Mouse (Mus musculus) embryonic facial prominence, embryonic 10.5 days (tissue): ENCODE measurements around the gene Itga5. TPM values are rescaled to one million over a fixed set of nuclear protein-coding genes. Genes with fewer than 3 reads are reported as not detected.

Source experiments
- DNase-seq: peaks from one replicate; pipeline ENCODE4 v3.0.0-alpha.2; 2017; ENCODE audit warnings: low spot score
- H3K27ac ChIP-seq: fragments of 300-500 bp; sonication (generic); replicated peaks from 2 replicates; pipeline ENCODE4 v1.5.1; 2016; ENCODE audit warnings: mild to moderate bottlenecking
- H3K27me3 ChIP-seq: fragments of 300-500 bp; sonication (generic); replicated peaks from 2 replicates; pipeline ENCODE4 v1.6.1; 2016; ENCODE audit warnings: low read depth, mild to moderate bottlenecking; ENCODE audit not compliant: poor library complexity, severe bottlenecking
- H3K36me3 ChIP-seq: fragments of 300-500 bp; sonication (generic); replicated peaks from 2 replicates; pipeline ENCODE4 v1.6.1; 2016; ENCODE audit warnings: mild to moderate bottlenecking, moderate library complexity
- H3K4me1 ChIP-seq: fragments of 300-500 bp; sonication (generic); 2 replicates; pipeline ENCODE4 v1.6.1; 2016
- H3K4me3 ChIP-seq: fragments of 300-500 bp; sonication (generic); 2 replicates; pipeline ENCODE4 v1.5.1; 2016; ENCODE audit warnings: mild to moderate bottlenecking, moderate library complexity
- H3K9me3 ChIP-seq: fragments of 300-500 bp; sonication (generic); 2 replicates; pipeline ENCODE4 v1.6.1; 2016; ENCODE audit warnings: mild to moderate bottlenecking
- WGBS: fragments of 180-500 bp; shearing (Covaris S2); methylation state at CpG from one replicate; pipeline ENCODE4 v1.1.7; 2016; 5-methylcytosine and 5-hydroxymethylcytosine counted together
- polyA plus RNA-seq: library from polyadenylated mRNA; unstranded; fragments of >200 nt; fragmentation: Nextera tagmentation; extraction: Ambion mirVana; gene quantifications from 2 replicates; pipeline ENCODE4 v1.2.1, GENCODE M21; 2016

Itga5 gene
- polyA plus RNA-seq, 1 experiment from 2014 or later, result 29.7 TPM

DNA sequence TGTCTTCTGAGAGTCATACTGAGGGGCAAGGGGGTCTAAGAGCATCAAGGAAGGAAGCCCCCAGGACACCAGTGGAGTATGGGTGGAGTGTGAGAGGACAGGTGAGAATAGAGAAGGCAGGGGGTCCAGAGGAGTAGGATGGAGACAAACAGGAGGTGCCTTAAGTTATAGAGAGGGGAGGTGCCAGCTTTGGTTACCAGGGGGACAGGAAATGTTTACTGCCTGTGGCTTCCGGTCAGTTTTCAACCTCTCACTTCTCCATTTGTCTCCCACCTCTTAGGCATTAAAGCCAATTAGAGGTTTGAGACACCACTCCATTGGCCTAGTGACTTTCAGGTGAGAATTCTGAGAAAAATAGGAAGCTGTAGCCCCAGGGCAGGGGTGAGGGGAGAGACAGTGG is 5.3 kb downstream of the Itga5 start:
- Histone ChIP-seq H3K27ac (no peak overlapping the region), H3K27me3 (no peaks in the 10 kb centered on the region), H3K36me3 (peaks cover 15% of the 10 kb centered on the region), H3K4me1 (peaks cover 46% of the 10 kb centered on the region), H3K9me3 (no peaks in the 10 kb centered on the region), H3K4me3 (no peak overlapping the region)
- no peak for DNase-seq
- 81% methylated on average over 1 of the region's 1 CpGs for WGBS

DNA sequence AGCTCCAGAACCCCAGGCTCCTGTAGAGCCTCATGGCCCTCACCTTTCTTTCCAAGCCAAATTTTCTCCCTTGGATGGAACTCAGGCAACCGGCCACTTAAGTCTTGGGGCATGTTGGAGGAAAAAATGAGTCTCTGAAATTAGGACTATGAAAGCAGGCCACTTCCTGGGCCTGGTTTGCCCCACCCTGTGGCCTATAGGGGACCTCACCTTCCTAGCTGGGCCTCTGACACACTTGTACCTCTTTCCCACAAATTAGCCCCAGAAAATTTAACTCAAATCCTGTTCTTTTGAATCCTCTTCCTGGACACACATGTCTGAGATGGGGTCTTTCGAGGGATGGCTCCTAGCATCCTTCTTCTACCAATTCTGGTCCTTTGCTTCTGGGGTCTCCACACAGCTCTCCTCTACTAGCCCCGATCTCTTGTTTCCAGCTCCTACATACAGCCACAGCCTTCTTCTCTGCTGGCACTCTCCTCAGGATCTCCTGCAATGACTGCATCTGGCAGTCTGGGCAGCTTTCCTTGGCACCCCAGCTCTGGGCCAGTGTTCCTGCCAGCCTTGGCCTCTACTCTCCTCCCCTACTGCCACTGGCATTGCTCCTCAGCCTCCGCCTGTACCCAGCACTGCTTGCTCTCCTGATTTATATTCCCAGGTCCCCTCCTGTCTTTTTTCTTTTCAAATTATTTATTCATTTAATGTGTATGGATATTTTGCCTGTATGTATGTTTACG is 6.5 kb downstream of the Itga5 start:
- WGBS, result 93% methylated on average over 5 of the region's 5 CpGs
- H3K9me3 ChIP-seq, result no peaks in the 10 kb centered on the region
- peaks cover 37% of the 10 kb centered on the region for H3K4me1 ChIP-seq
- H3K27ac ChIP-seq, result no peak overlapping the region
- H3K4me3 ChIP-seq, result no peak overlapping the region
- peaks cover 28% of the 10 kb centered on the region for H3K36me3 ChIP-seq
- no peak for DNase-seq
- H3K27me3 ChIP-seq, result no peaks in the 10 kb centered on the region

DNA sequence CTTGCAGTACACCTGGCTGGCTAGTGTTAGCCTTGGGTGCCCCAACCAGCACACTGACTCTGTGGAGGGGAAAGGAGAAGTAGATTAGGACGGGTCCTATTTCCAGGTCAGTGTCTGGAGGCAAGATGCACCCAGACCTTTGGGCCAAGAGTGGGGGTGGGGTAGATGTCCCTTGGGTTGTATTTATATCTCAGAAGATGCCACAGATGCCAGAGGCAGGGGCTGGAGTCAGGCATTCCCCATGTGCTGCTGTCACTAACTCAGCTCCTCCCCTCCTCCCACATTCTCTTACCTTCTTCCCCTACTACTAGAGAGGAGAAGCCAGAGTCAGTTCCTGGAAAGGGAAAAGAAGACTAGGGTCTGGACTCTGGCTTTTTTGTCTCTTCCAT is 7.4 kb downstream of the Itga5 start:
- WGBS, result 55% methylated on average over 1 of the region's 1 CpGs
- Histone ChIP-seq H3K4me1 (peaks cover 28% of the 10 kb centered on the region), H3K27ac (peak overlapping the region; percentile 86), H3K27me3 (no peaks in the 10 kb centered on the region), H3K9me3 (no peaks in the 10 kb centered on the region), H3K36me3 (peaks cover 37% of the 10 kb centered on the region), H3K4me3 (no peak overlapping the region)
- no peak for DNase-seq

DNA sequence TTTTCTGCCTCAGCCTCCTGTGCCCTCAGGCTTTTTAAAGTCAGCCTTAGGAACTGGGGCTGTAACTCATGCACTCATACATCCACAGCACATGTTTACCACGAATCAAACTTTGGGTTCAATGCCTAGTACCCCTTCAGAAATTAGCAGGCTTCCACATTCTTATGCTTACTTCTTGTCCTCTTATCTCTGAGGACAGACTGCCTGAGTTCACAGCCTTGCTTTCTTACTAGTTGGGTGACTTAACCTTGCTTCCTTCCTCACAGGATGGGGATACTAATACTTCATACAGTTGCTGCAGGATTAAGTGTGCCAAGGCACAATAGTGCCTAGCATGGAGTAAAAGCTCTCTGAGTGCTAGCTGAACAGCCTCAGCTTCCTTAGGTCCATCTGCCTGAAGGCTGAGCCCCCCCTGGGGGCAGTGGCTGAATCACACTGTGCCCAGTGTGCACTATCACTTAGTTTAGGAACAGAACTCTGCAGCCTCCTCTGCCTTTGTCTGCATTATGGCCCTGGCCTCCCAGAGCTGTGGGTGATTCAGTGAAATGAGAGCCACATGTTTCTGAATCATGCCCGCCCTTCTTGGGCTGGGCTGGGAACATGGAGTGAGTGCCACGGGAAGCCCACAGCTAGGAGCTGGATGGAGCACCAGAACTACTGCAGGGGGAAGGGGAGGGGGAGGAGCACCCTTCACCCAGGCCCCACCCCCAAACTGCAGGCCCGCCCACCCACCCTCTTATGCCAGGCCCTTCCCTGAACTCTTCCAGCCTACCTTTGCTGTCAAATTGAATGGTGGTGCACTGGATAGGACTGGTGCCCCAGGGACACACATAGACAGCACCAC is 8.1 kb downstream of the Itga5 start:
- peak; percentile 70 for DNase-seq
- WGBS, result 31% methylated on average over 4 of the region's 4 CpGs
- Histone ChIP-seq H3K4me3 (peak overlapping the region; percentile 19; the same call in 1 of the 2 replicates), H3K36me3 (peaks cover 43% of the 10 kb centered on the region), H3K27ac (peak overlapping the region; percentile 86), H3K9me3 (no peaks in the 10 kb centered on the region), H3K27me3 (no peaks in the 10 kb centered on the region), H3K4me1 (peaks cover 27% of the 10 kb centered on the region)

DNA sequence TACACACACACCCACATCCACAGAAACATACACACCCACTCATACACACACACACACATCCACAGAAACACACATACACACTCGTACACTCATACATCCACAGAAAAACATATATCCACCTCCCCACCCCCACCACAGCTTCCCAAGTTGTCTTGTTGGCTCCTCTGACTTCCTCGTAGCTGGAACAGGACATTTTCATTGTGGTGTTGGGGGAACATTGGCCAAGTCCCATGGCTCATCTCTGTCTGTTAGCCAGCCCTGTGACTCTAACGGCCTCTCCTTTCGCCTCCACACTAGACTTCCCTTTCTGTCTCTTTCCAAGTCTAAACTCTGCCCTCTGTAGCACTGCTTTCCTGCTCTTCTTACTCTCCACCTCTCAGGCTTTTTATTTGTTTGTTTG is 8.7 kb downstream of the Itga5 start:
- no peaks in the 10 kb centered on the region for H3K9me3 ChIP-seq
- H3K4me3 ChIP-seq, result no peak overlapping the region
- H3K27ac ChIP-seq, result peak overlapping the region; percentile 86
- H3K36me3 ChIP-seq, result peaks cover 50% of the 10 kb centered on the region
- DNase-seq, result no peak
- H3K27me3 ChIP-seq, result no peaks in the 10 kb centered on the region
- 80% methylated on average over 4 of the region's 4 CpGs for WGBS
- peaks cover 27% of the 10 kb centered on the region for H3K4me1 ChIP-seq

DNA sequence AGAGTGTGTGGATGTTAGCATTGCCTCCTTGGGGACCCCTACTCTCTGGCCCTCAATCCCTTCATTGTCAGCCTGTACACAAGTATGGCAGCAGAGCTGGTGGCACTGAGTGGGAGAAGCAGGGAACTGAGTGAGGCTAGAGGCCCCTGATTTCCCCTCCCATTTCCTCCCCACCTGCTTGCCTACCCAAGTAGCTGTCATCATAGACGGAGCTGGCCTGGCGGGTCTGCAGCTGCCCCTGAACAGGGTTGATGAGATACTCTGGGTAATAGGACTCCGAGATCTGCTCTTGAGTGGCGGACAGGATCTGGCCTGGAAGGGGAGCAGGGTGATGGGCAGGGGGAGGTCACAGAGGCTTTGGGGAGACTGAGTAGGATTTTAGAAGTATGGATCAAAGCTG is 10.4 kb downstream of the Itga5 start:
- DNase-seq, result no peak
- Histone ChIP-seq H3K4me1 (peaks cover 22% of the 10 kb centered on the region), H3K9me3 (no peaks in the 10 kb centered on the region), H3K27me3 (no peaks in the 10 kb centered on the region), H3K36me3 (peaks cover 65% of the 10 kb centered on the region), H3K4me3 (no peak overlapping the region), H3K27ac (no peak overlapping the region)
- 80% methylated on average over 4 of the region's 4 CpGs for WGBS

DNA sequence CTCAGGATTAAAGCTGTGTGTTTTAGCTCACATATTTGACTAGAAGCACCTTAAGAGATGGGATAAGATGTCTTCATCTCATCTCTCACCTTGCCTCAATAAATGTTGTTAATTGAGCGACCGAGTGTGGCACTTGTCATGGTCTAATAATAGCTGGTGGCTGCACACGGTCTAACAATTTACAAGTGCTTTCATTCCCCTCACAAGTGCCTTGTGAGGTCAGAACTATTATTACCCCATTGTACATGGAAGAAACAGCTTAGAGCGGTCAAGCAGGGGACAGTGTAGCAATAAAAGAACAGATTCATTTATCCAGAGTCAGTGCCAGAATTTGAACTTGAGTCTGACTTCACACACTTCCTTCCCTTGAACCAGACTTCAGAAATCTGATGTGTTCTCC is 11.1 kb downstream of the Itga5 start:
- Histone ChIP-seq H3K36me3 (peaks cover 72% of the 10 kb centered on the region), H3K27ac (no peak overlapping the region), H3K9me3 (no peaks in the 10 kb centered on the region), H3K4me3 (no peak overlapping the region), H3K4me1 (peaks cover 22% of the 10 kb centered on the region), H3K27me3 (no peaks in the 10 kb centered on the region)
- no peak for DNase-seq
- WGBS, result 89% methylated on average over 4 of the region's 4 CpGs

DNA sequence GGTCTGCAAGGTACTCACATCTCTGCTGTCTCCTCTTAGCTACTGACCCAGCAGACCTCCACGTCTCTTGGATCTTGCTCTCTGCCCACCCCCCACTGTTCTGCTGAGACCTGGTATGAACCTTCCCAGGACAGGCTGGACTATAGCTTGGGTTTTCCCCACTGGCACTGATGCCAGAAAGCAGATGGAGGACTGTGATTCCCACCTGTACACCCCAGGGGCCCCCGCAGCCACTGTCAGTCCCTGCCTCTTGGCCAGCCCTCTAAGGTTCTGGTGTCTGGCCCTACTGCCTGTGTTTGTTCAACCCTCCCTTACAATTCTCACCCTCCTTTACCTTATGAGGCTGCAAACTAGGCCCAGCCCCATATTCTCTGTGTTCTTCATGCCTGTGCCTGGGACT is 11.9 kb downstream of the Itga5 start:
- 84% methylated on average over 2 of the region's 2 CpGs for WGBS
- Histone ChIP-seq H3K27me3 (no peaks in the 10 kb centered on the region), H3K4me3 (no peak overlapping the region), H3K4me1 (peaks cover 21% of the 10 kb centered on the region), H3K27ac (no peak overlapping the region), H3K36me3 (peaks cover 80% of the 10 kb centered on the region), H3K9me3 (no peaks in the 10 kb centered on the region)
- DNase-seq, result no peak

DNA sequence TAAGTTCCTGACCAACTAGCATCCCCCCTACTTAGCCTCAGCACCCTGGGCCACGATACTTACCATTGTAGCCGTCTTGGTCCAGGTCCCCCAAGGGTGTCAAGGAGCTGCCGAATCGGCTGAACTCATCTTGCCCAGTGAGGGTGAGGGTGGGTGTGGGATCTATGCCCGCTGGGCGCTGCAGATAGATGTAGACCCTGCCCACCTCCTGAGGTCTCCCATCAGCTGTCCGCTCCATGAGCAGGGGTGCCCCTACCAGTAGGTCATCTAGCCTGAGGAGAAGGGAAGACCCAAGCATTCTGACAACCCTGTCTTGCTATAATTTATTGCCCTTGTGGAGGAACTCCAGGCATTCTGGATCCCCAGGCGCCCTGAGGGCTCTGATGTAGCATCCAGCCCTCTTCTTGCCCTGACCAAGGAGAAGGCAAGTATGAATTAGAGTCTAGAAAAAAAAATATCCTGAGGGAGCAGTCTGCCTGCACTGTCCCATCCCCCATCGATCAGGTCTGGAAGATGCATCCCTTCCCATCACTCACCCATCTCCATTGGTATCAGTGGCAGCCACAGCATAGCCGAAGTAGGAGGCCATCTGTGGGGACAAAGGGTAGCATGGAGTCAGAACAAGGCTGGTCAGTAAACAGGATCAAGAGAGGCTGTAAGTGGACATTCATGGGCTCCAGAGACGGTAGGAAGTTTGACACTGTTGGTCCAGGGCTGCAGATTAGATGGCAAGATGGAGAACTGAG is 12.9 kb downstream of the Itga5 start:
- Histone ChIP-seq H3K9me3 (no peaks in the 10 kb centered on the region), H3K4me3 (no peak overlapping the region), H3K36me3 (peaks cover 90% of the 10 kb centered on the region), H3K27me3 (no peaks in the 10 kb centered on the region), H3K4me1 (peaks cover 11% of the 10 kb centered on the region), H3K27ac (no peak overlapping the region)
- WGBS, result 93% methylated on average over 11 of the region's 11 CpGs
- no peak for DNase-seq

DNA sequence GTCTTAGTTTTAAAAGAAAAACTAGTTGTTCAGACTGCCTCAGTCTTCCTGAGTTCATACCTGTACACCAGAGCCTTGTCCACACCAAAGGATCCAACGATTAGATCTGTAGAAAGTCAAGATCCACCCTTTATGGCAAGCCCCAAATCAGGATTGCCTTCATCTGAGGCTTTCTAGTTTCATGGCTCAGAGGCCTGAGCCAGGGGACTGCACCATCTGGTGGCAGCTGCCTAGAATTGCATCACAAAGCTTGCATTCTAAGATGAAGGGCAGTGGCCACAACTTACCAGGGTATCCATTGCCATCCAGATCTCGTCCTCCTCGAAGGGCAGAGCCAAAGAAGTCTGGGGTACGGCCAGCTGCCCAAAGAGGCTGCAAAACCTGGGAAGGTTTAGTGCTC is 13.7 kb downstream of the Itga5 start:
- H3K4me1 ChIP-seq, result peaks cover 2% of the 10 kb centered on the region; the same call in 1 of the 2 replicates
- peaks cover 98% of the 10 kb centered on the region for H3K36me3 ChIP-seq
- H3K27ac ChIP-seq, result no peak overlapping the region
- peak; percentile 71 for DNase-seq
- H3K27me3 ChIP-seq, result no peaks in the 10 kb centered on the region
- WGBS, result 55% methylated on average over 4 of the region's 4 CpGs
- H3K4me3 ChIP-seq, result no peak overlapping the region
- no peaks in the 10 kb centered on the region for H3K9me3 ChIP-seq

DNA sequence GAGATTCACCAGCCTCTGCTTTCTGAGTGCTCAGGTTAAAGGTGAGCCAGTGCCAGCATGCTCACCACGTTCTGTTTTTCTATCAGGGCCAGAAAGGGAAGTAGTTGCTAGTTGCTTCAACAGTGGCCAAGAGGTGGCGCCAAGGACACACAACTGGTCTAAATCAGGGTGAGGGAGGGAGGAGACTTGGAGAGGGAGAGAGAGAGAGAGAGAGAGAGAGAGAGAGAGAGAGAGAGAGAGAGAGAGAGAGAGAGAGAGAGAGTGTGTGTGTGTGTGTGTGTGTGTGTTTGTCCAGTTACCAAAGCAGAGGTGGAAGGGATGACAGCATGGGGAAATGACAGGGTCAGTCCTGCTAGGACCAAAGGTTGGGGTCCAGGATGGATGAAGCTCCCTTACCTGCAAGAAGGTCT is 19.3 kb downstream of the Itga5 start:
- H3K27ac ChIP-seq, result no peak overlapping the region
- 5% methylated on average over 2 of the region's 2 CpGs for WGBS
- peak; percentile 64 for DNase-seq
- H3K4me3 ChIP-seq, result no peak overlapping the region
- H3K4me1 ChIP-seq, result peaks cover 5% of the 10 kb centered on the region
- H3K36me3 ChIP-seq, result peaks cover 86% of the 10 kb centered on the region
- no peaks in the 10 kb centered on the region for H3K9me3 ChIP-seq
- no peaks in the 10 kb centered on the region for H3K27me3 ChIP-seq

DNA sequence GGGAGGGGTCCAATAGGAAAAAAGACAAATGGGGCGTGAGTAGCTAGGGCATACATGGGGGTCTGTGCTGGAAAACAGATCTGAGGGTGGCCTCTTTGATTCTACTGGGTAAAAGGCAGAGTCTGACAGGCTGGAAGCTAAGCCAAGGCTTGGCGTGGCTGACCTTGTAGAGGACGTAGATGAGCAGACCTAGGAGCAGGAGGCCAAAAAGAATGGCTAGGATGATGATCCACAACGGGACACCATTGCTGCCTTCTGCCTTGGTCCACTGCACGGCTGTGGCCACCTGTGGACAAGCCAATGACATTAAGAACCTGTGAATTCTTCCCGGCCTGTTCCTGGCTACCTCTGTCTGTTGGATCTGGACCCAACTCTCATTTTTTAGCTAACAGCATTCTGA is 20.8 kb downstream of the Itga5 start:
- peaks cover 72% of the 10 kb centered on the region for H3K36me3 ChIP-seq
- WGBS, result 90% methylated on average over 6 of the region's 6 CpGs
- no peak for DNase-seq

More for the DNA sequence above, 20.8 kb downstream of the Itga5 start:
- Histone ChIP-seq H3K27me3 (peaks cover 14% of the 10 kb centered on the region), H3K9me3 (no peaks in the 10 kb centered on the region), H3K4me3 (no peak overlapping the region), H3K4me1 (peaks cover 20% of the 10 kb centered on the region), H3K27ac (no peak overlapping the region)
